Mouse (Mus musculus) urinary bladder, postnatal 4 days (tissue): Measurements from ENCODE around the gene Dpm3.
A peak's percentile ranks its signal among the peaks of the same experiment; 100 is the strongest.
"Not testable (repeated sequence)": the region's sequence is repeated elsewhere in the genome, so short reads cannot be mapped to it uniquely, and the experiment has no call there.

ENCODE experiments used
- DNase-seq, 2 experiments: peaks; one replicate each; pipeline ENCODE4 v3.0.0; 2021 to 2022; ENCODE audit warnings: low spot score in 2 of 2

Dpm3 gene

GRCm38 (mm10) chr3:89259076-89259475 lies at the start of gene Dpm3:
Gene Dpm3 (plus strand): TSS chr3:89259358.
- no peak for DNase-seq

- no peak for DNase-seq
These were observed 49.4 kb upstream of the Dpm3 start for GRCm38 (mm10) chr3:89209731-89210130.

DNA sequence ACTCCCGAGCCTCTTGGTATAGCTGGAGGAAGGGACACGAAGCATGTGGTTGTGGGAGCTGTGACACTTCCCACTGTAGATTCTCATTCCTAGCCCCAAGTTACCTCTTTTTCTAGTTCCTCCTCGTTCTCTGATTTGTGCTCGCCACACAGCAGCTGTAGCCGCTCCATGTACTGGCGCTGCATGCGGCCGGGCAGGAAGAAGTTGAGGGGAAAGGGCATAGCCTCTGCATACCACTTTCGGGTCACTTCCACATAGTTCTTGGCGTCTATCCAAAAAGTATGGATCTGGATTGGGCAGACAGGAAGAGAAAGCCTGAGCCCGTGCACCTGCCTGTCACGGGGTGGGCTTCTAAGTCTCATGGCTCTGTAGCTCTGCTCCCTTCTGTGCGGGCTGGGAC lies 49.0 kb upstream of the Dpm3 start:
- no peak for DNase-seq

DNA sequence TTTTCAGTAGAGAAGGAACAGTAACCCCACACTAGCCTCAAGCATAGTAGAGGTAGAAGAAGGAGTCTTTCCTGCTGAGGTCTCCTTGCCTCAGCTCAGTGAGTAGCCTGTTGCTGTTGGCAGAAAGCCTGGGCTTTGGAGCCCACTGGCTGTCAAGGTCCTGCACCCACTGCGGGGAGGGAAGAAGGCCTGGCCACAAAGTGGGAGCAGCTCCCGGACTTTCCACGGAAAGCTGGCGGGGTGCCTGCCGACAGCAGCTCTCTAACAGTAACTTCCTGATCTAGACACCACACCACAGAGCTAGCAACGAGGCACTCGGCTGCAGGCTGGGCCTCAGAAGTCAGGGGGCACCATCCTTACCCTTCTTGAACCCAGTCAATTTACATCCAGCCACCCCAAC lies 48.4 kb upstream of the Dpm3 start:
- no peak for DNase-seq

GRCm38 (mm10) chr3:89213803-89214530 lies 45.2 kb upstream of the Dpm3 start:
- peak; percentile 93 to 96 for DNase-seq

- no peak for DNase-seq
These were observed 44.3 kb upstream of the Dpm3 start, which contains the start of gene Thbs3 for GRCm38 (mm10) chr3:89214681-89215411. Gene Thbs3 (plus strand): TSS chr3:89215180.

GRCm38 (mm10) chr3:89215853-89216252 lies 43.3 kb upstream of the Dpm3 start:
- peak; percentile 62 to 86 for DNase-seq

DNA sequence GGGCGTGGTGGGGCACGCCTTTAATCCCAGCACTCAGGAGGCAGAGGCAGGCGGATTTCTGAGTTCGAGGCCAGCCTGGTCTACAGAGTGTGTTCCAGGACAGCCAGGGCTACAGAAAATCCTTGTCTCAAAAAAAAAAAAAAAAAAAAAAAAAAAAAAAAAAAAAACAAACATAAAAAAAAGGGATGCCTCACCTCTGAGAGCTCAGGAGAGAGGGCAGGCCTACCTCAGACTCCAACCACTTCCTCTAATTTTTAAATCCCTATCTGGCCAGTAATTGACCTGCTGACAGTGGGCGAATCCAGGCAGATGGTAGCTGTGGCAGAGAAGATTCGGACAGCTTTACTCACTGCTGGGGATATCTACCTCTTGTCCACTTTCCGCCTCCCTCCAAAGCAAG lies 42.8 kb upstream of the Dpm3 start:
- DNase-seq, result not testable (repeated sequence)

GRCm38 (mm10) chr3:89218271-89218670 lies 40.9 kb upstream of the Dpm3 start:
- DNase-seq, result no peak

DNA sequence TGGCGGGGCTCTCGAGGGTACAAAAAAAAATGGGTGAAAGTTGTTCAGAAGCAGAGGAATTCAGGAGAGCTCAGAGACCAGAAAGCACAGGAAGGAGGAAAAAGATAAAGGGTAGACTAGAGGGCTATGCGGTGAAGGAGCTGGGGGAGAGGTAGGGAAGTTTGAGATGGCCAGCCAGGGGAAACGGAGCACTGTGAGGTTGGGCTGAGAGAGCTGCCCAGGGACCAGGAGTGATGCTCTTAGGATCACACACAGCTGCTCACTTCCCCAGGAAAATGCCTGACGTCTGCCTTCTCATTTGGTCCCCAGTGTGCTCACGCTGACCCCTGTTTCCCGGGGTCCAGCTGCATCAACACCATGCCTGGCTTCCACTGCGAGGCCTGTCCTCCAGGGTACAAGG lies 39.6 kb upstream of the Dpm3 start:
- DNase-seq, result no peak

DNA sequence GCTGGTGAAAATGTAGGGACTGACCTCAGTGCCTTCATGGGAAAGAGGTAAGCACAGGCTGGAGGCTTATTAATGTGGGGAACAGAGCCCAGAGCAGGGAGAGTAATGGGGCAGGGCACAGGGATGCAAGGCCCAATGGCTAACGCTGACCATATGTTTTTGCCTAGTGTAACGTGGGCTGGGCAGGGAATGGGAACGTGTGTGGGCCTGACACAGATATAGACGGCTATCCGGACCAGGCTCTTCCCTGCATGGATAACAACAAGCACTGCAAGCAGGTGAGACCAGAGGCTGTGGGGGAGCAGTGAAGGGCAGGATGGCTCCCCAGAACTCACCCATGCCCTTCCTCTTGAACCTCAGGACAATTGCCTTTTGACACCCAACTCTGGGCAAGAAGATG lies 38.0 kb upstream of the Dpm3 start:
- no peak for DNase-seq

GRCm38 (mm10) chr3:89224796-89225195 lies 34.4 kb upstream of the Dpm3 start:
- no peak for DNase-seq

GRCm38 (mm10) chr3:89225321-89225815 lies 33.8 kb upstream of the Dpm3 start:
- DNase-seq, result no peak

GRCm38 (mm10) chr3:89225918-89226317 lies 33.2 kb upstream of the Dpm3 start:
- no peak for DNase-seq

DNA sequence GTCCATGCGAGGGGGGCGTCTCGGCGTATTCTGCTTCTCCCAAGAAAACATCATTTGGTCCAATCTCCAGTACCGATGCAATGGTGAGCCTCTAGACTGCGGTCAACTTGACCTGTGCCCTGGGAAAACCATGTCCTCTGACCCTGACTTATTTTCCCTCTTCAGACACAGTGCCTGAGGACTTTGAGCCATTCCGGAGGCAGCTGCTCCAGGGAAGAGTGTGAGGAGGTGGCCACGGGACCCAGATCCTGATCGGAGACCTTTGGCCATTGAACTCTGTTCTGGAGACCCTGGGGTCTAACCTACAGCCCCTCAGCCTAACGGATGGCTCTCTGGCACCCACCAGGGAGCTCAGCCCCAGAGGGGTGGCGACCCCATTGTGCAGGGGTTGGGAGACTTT lies 32.8 kb upstream of the Dpm3 start:
- DNase-seq, result no peak

- no peak for DNase-seq
These were observed 32.3 kb upstream of the Dpm3 start, which contains the start of gene Mtx1 for GRCm38 (mm10) chr3:89226900-89227299. Gene Mtx1 (minus strand): TSS chr3:89227088.

GRCm38 (mm10) chr3:89227307-89228179 lies 31.6 kb upstream of the Dpm3 start:
- peak; percentile 82 to 88 for DNase-seq

GRCm38 (mm10) chr3:89228180-89228549 lies 31.0 kb upstream of the Dpm3 start:
- peak; percentile 78 to 88 for DNase-seq

- no peak for DNase-seq
These were observed 30.3 kb upstream of the Dpm3 start, which contains the start of gene Muc1 for GRCm38 (mm10) chr3:89228836-89229235. Gene Muc1 (plus strand): TSS chr3:89229057.

DNA sequence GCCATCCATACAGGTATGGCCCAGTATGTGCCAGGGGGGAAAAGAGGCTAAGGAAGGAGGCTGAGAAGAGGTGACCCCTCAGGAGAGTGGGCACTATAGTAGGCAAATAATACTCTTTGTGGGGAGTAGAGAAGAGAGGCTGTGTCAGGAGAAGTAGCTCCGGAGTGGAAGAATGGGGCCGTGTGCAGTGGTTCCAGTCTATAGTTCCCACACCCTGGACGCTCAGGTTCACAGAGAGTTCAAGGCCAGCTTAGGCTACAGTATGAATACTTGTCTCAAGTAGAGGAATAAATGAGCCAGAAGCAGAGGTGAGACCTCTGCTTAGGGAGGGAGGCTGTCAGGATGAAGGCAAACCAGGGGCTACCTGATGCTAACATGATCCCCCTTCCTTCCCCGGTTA lies 29.9 kb upstream of the Dpm3 start:
- DNase-seq, result no peak

DNA sequence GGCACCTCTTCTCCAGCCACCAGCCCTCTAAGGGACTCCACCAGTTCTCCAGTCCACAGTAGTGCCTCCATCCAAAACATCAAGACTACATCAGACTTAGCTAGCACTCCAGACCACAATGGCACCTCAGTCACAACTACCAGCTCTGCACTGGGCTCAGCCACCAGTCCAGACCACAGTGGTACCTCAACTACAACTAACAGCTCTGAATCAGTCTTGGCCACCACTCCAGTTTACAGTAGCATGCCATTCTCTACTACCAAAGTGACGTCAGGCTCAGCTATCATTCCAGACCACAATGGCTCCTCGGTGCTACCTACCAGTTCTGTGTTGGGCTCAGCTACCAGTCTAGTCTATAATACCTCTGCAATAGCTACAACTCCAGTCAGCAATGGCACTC lies 28.6 kb upstream of the Dpm3 start:
- DNase-seq, result no peak

- DNase-seq, result no peak
These were observed 27.8 kb upstream of the Dpm3 start for GRCm38 (mm10) chr3:89231345-89231744.
